Mouse (Mus musculus): ENCODE results near the gene Rapgef4.
A peak's percentile ranks its signal among the peaks of the same experiment; 100 is the strongest.

Rapgef4 gene

DNA sequence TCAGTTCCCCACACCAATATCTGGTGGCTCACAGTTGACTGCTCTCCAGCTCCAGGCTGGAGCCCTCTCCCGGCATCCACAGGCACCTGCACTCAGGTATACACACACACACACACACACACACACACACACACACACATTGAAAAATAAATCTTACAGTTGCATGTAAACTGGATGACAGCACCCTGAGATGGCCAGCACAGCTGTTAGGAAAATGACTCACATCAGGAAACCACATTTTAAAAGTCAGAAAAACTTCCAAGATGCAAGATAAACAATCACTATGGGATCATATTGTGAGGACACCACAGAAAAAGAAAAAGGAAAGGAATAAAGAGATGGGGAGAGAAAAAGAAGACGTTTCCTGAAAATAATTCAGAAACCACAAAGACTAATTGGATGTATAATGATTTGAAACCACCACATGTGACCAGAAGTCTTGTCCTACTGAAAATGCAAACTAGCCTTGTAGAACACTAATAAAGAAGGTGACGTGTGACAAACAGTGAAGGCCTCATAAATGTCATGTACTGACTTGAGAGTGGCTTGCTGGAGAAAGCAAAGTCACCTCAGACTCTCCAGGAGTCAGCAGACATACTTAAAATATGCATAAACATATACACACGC lies 297.3 kb downstream of the Rapgef4 start:
- DNase-seq (ENCODE audit: extremely low spot score) = no peak

- no peak for DNase-seq (ENCODE audit: extremely low spot score)
Observed at GRCm38 (mm10) chr2:72280524-72280923, 299.5 kb downstream of the Rapgef4 start.

- no peak for DNase-seq (ENCODE audit: extremely low spot score)
Observed at GRCm38 (mm10) chr2:72281971-72282370, 300.9 kb downstream of the Rapgef4 start.

- DNase-seq (ENCODE audit: extremely low spot score) = no peak
Observed at GRCm38 (mm10) chr2:72282733-72283132, 301.7 kb downstream of the Rapgef4 start.

- no peak for DNase-seq (ENCODE audit: extremely low spot score)
Observed at GRCm38 (mm10) chr2:72284689-72285088, 303.6 kb downstream of the Rapgef4 start.

GRCm38 (mm10) chr2:72285256-72285887 lies 304.3 kb downstream of the Rapgef4 start, which contains the start of gene Map3k20:
Map3k20 (plus strand) TSS chr2:72285637.
- peak; percentile 83 for DNase-seq (ENCODE audit: extremely low spot score)

DNA sequence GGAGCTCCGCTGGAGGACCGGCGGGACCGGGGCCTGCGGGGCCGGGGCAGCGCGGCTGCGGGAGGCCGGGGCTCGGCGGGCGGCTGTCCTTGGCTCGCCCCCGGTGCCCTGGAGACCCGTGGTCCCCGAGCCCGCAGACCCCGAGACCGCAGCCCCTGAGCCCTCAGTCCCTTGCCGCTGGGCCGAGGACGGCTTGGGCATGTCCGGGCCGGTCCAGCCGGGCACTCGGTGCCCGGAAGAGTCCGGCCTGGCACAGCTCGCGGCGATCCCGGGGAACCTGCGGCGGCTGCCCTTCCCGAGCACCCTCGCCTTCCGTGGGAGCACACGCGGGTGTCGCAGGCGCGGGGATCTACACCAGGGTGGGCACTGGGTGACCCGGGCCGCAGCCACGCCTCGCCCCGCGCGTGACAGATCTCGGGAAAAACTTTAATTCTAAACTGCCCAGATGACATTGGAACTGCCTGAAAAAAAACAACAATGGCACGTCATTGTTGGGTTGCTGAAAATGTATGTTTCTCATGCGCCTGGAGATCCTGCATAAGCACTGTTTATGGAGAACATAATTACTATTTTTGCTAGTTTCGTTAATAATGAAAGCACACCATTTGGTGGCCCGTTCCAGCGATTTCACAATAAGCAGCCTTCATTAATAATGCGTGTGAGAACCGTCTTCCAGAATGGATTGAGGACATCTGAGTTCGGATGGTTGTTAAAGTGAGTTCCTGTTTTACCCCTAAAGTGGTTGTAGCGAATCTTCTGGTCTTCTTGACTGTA lies 305.0 kb downstream of the Rapgef4 start:
- peak; percentile 40 for DNase-seq (ENCODE audit: extremely low spot score)

DNA sequence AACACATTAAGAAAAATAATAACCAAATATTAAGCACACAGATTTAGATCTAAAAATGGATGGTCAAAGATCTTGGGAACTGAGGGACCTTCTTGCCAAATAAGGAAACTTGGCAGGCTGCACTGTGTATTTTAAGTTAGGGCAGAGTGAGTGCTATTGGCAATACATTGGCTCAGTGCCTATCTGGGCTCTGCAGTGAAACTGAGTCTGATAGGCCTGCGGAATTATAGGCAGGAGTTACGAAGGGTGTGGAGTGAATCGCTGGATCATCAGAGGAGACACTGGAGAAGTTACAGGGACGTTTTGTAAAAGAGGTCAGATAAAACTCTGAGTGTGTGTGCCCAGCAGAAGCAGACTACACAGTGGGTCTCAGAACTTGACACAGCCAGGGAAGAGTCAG lies 306.1 kb downstream of the Rapgef4 start:
- no peak for DNase-seq (ENCODE audit: extremely low spot score)

- no peak for DNase-seq (ENCODE audit: extremely low spot score)
Observed at GRCm38 (mm10) chr2:72288932-72289534, 308.0 kb downstream of the Rapgef4 start.

DNA sequence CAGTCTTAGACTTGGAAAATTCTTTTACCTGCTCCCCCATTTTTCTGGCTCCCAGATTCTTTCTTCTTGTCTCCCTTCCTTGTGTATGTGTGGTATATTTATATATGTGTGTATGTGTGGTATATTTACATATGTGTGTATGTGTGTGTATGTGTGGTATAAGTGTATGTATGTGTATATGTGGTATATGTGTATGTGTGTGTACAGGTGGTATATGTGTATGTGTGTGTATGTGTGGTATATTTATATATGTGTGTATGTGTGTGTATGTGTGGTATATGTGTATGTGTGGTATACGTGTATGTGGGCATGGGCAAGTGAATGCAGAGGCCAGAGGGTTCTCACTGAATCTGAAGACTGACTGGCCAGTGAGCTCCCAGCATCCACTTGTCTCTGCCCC lies 310.1 kb downstream of the Rapgef4 start:
- no peak for DNase-seq (ENCODE audit: extremely low spot score)

- DNase-seq (ENCODE audit: extremely low spot score) = no peak
Observed at GRCm38 (mm10) chr2:72292573-72292972, 311.5 kb downstream of the Rapgef4 start.

DNA sequence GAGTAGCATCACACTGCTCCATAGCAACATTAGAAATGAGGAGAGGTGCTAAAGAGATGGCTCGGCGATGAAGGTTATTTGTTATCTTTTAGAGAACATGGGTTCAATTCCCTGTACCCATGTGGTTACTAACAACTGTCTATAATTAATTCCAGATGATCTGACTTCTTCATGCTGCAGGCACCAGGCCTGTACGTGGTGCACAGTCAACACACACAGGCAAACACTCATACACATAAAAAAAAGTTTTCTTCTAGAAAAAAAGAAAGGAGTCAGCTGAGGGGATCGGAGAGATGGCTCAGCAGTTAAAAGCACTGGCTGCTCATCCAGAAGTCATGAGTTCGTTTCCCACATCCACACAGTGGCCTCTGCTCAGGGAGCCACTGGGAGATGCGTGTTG lies 314.0 kb downstream of the Rapgef4 start:
- DNase-seq (ENCODE audit: extremely low spot score) = no peak

DNA sequence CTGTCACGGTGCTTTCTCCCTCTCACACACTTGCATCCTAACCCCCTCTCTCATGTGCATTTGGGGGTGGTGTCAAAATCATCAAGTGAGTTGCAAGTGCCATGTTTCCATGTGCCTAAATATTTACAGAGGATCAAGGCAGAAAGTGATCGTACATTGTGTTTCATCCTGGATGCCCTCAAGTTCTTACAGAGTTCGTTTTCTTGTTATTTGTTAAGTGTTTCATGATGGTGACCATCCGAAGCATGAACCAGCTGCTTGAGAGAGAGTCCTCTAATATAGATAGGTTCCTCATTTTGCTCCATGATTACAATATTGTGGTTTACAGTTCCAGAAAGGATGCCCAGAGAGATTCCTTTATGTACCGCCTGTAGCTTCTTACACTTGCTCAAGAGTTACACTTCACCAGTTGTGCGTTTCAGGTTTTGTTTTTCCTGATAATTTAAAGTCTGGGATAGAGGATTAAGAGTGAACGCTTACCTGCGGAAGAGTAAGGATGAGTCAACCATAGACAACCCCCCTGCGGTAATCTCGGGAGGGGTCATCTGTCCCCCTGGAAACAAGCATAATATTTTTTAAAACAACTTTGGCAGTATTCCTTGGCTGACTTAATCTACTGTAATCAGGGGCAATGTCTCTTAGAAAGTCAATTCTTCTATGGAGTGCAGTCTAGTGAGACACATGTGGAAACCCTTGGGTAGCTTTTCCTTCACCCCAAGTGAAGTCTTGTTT lies 316.1 kb downstream of the Rapgef4 start:
- no peak for DNase-seq (ENCODE audit: extremely low spot score)

DNA sequence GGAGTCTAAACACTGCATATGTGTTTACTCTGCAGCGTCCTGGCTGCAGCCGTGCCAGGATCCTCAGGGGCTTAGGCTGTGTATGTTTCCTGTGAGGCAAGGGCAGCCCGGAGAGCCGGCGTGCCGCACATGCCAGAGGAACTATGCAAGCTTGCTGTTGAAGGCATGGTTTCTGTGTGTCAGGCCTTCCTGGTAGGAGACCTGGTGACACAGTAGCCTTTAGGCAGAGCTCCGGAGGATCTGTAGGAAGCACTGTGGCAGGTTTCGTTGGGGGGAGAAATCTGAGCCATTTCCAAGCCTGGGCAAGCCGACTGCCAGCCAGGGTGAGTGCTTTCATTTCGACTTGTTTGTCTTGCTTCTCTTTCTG lies 316.7 kb downstream of the Rapgef4 start:
- no peak for DNase-seq (ENCODE audit: extremely low spot score)

DNA sequence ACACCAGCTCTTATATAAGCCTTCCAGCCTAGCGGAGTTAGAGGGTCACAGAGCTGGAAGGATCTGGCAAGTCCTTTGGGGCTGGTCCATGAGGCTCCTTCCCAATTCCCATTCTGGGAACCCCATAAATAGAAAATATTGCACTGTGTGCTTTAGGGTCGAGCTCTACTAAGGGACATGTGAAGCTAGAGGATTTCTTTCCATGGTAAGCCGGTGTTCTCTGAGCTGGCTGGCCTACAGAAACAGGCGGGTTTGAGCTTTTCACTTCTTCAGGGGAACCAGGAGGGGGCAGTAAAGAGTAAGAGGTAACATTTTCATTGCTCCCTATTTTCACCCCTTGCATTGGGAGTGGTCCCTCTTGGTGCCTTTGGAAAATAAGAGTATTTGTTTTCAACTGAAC lies 317.4 kb downstream of the Rapgef4 start:
- peak; percentile 47 for DNase-seq (ENCODE audit: extremely low spot score)

DNA sequence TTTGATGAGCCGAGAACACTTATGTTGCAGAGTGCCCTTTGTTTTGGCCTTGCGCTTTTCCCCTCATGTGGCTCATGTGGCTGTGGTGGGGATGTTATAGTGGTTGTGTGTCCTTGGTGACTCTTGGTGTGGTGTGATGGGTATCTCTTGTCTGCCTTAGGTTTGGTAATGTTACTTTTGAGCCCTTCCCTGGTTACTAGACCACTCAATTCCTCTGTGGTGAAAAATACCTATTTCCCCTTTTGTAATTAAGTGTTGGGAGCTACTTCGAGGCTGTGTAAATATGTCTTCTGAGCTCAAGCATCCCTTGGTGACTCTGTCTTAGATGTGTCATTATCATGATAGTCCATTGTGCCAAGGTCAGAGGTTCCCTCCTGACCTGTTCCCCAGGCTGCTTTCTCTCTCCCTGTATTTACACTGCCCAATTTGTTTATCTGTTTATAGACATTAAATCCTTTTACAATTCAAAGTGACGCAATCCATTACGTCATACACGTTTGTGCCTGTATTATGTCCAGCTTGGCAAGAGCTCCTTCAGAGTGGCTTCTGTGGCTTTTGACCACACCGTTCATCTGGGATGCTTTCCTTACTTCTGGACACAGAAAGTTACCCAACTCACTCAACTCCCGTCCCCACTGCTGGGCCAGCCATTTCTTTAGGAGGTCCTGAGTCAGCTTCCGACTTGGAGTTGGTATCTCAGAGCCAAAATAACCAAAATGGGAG lies 320.3 kb downstream of the Rapgef4 start:
- no peak for DNase-seq (ENCODE audit: extremely low spot score)

- DNase-seq (ENCODE audit: extremely low spot score) = no peak
Observed at GRCm38 (mm10) chr2:72305738-72306137, 324.7 kb downstream of the Rapgef4 start.

All from embryo, embryonic 9.5 days (tissue).